Mouse (Mus musculus): ENCODE data around the gene Syt11. TPM values are rescaled to one million over a fixed set of nuclear protein-coding genes. Genes with fewer than 3 reads are reported as not detected.
A peak's percentile ranks its signal among the peaks of the same experiment; 100 is the strongest.

Gene Syt11
- total and polyA plus RNA-seq, 2 experiments from 2014 or later = 150 to 243 TPM

DNA sequence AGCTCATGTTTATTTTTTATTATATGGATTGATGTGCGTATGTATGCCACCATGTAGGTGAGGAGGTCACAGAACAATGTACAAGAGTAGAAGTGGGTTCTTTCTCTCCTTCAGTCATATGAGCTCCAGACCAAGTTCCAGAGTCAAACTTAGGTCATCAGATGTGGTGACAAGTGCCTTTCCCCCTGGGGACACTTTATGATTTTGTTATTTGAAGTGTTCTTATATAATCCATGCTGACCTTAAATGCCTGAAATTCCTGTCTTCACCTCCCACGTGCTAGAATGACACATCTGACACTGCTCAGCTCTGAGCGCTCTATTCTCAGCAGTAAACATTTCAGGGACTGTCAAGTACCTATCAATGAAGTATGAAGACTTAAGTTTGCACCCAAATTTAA, 73.7 kb downstream of the Syt11 start:
- H3K27ac ChIP-seq (ENCODE audit: low read depth, low read length) = no peak overlapping the region
- DNase-seq (ENCODE audit: low spot score) (no peak), ATAC-seq (ENCODE audit: low FRiP score) (no peak)
- H3K9me3 ChIP-seq (ENCODE audit: low read length) = no peaks in the 10 kb centered on the region
- no peak overlapping the region for H3K4me3 ChIP-seq (ENCODE audit: low read depth, low read length)
- H3K36me3 ChIP-seq (ENCODE audit: insufficient read depth, low read length) = peaks cover 69% of the 10 kb centered on the region
- H3K27me3 ChIP-seq (ENCODE audit: insufficient read depth, low read length) = no peaks in the 10 kb centered on the region
- WGBS = 84% methylated on average over 3 of the region's 3 CpGs
- H3K4me2 ChIP-seq (ENCODE audit: low read depth, low read length, poor library complexity, severe bottlenecking) = no peak overlapping the region
- TF ChIP-seq CTCF (IDR thresholded peaks at IDR 0.05) = no peak
- H3K4me1 ChIP-seq (ENCODE audit: insufficient read depth, low read length) = no peaks in the 10 kb centered on the region
- H3K9ac ChIP-seq (replicated peaks; ENCODE audit: low read length, poor library complexity, severe bottlenecking) = no peak overlapping the region

DNA sequence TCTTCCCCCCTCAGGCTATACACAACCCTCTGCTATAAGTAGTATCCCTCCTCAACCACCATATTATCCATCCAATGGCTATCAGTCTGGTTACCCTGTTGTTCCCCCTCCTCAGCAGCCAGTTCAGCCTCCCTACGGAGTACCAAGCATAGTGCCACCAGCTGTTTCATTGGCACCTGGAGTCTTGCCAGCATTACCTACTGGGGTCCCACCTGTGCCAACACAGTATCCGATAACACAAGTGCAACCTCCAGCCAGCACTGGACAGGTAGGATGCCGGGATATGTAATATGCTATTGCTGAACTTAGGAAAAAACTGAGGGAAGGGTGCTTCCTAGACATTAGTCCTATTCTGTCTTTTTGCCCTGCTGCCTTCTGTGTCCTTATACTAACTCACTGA, 74.7 kb downstream of the Syt11 start:
- ATAC-seq (ENCODE audit: low FRiP score) (no peak), DNase-seq (ENCODE audit: low spot score) (no peak)
- H3K27me3 ChIP-seq (ENCODE audit: insufficient read depth, low read length) = no peaks in the 10 kb centered on the region
- no peak overlapping the region for H3K27ac ChIP-seq (ENCODE audit: low read depth, low read length)
- H3K9ac ChIP-seq (replicated peaks; ENCODE audit: low read length, poor library complexity, severe bottlenecking) = no peak overlapping the region
- no peaks in the 10 kb centered on the region for H3K4me1 ChIP-seq (ENCODE audit: insufficient read depth, low read length)
- H3K36me3 ChIP-seq (ENCODE audit: insufficient read depth, low read length) = peaks cover 76% of the 10 kb centered on the region
- H3K4me2 ChIP-seq (ENCODE audit: low read depth, low read length, poor library complexity, severe bottlenecking) = no peak overlapping the region
- no peak overlapping the region for H3K4me3 ChIP-seq (ENCODE audit: low read depth, low read length)
- no peaks in the 10 kb centered on the region for H3K9me3 ChIP-seq (ENCODE audit: low read length)
- TF ChIP-seq CTCF (IDR thresholded peaks at IDR 0.05) = no peak
- WGBS = 94% methylated on average over 3 of the region's 3 CpGs

DNA sequence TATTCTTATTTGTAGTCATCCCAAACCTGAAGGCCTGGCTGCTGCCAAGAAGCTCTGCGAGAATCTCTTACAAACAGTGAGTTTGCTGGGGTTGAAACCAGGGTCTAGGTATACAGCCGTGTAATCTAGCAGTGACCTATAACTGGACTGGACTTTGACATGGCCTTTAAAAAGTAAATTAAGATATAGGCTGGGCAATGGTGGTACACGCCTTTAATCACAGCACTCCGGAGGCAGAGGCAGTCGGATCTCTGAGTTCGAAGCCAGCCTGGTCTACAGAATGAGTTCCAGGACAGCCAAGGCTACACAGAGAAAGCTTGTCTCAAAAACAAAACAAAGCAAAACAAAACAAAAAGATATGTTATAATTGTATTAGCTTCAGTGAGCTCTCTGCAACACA, 76.1 kb downstream of the Syt11 start:
- ATAC-seq (ENCODE audit: low FRiP score) (no peak), DNase-seq (ENCODE audit: low spot score) (no peak)
- Histone ChIP-seq H3K27me3 (ENCODE audit: insufficient read depth, low read length) (no peaks in the 10 kb centered on the region), H3K9me3 (ENCODE audit: low read length) (no peaks in the 10 kb centered on the region), H3K4me3 (ENCODE audit: low read depth, low read length) (no peak overlapping the region), H3K27ac (ENCODE audit: low read depth, low read length) (no peak overlapping the region), H3K4me2 (ENCODE audit: low read depth, low read length, poor library complexity, severe bottlenecking) (no peak overlapping the region), H3K9ac (replicated peaks; ENCODE audit: low read length, poor library complexity, severe bottlenecking) (no peak overlapping the region), H3K36me3 (ENCODE audit: insufficient read depth, low read length) (peaks cover 77% of the 10 kb centered on the region), H3K4me1 (ENCODE audit: insufficient read depth, low read length) (no peaks in the 10 kb centered on the region)
- WGBS = 93% methylated on average over 6 of the region's 6 CpGs
- TF ChIP-seq CTCF (IDR thresholded peaks at IDR 0.05) = no peak

DNA sequence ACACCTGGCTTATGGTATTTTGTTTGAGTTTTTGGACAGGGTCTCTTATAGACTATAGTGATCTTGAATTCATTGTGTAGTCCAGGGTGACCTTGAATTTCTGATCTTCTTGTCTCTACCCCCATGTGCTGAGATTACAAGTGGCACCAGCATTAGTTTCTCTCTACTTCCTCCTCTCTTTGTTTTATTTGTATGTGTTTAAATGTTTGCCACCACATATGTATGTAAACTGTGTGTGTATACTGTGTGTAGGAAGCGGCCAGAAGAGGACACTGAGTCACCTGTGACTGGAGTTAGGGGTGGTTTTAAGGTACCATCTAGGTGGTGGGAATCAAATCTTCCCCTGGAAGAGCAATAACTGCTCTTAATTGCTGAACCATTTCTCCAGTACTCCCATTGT, 76.9 kb downstream of the Syt11 start:
- no peaks in the 10 kb centered on the region for H3K4me1 ChIP-seq (ENCODE audit: insufficient read depth, low read length)
- WGBS = 97% methylated on average over 1 of the region's 1 CpGs

DNA sequence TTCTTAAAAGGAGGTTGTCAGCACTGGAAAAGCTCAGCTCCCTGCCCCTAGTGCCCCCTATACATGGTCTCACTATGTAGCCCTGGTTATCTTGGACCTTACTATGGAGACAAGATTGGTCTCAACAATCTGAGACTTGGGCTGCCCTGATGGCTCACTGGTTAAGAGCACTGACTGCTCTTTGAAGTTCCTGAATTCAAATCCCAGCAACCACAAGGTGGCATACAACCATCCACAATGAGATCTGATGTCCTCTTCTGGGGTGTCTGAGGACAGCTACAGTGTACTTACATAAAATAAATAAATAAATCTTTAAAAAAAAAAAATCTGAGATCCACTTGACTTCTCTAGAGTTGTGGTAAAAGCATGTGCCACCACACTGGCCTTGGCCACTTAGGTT, 79.4 kb downstream of the Syt11 start:
- Histone ChIP-seq H3K27me3 (ENCODE audit: insufficient read depth, low read length) (no peaks in the 10 kb centered on the region), H3K36me3 (ENCODE audit: insufficient read depth, low read length) (peaks cover 74% of the 10 kb centered on the region), H3K9ac (replicated peaks; ENCODE audit: low read length, poor library complexity, severe bottlenecking) (no peak overlapping the region), H3K9me3 (ENCODE audit: low read length) (no peaks in the 10 kb centered on the region), H3K4me3 (ENCODE audit: low read depth, low read length) (no peak overlapping the region), H3K27ac (ENCODE audit: low read depth, low read length) (no peak overlapping the region), H3K4me1 (ENCODE audit: insufficient read depth, low read length) (no peaks in the 10 kb centered on the region), H3K4me2 (ENCODE audit: low read depth, low read length, poor library complexity, severe bottlenecking) (no peak overlapping the region)
- DNase-seq (ENCODE audit: low spot score) = no peak
- ATAC-seq (ENCODE audit: low FRiP score) = no peak
- TF ChIP-seq CTCF (IDR thresholded peaks at IDR 0.05) = peak; percentile 33; the same call in 1 of the 2 replicates

More for the DNA sequence above, 76.9 kb downstream of the Syt11 start:
- DNase-seq (ENCODE audit: low spot score) = no peak
- TF ChIP-seq CTCF (IDR thresholded peaks at IDR 0.05) = no peak
- Histone ChIP-seq H3K4me2 (ENCODE audit: low read depth, low read length, poor library complexity, severe bottlenecking) (no peak overlapping the region), H3K27ac (ENCODE audit: low read depth, low read length) (no peak overlapping the region), H3K9ac (replicated peaks; ENCODE audit: low read length, poor library complexity, severe bottlenecking) (no peak overlapping the region), H3K4me3 (ENCODE audit: low read depth, low read length) (no peak overlapping the region), H3K36me3 (ENCODE audit: insufficient read depth, low read length) (peaks cover 77% of the 10 kb centered on the region), H3K9me3 (ENCODE audit: low read length) (no peaks in the 10 kb centered on the region), H3K27me3 (ENCODE audit: insufficient read depth, low read length) (no peaks in the 10 kb centered on the region)
- no peak for ATAC-seq (ENCODE audit: low FRiP score)

Other genes starting within 250 kb of the Syt11 start
- gene Mex3a, start 242.8 kb downstream of the Syt11 start, total RNA-seq (2014; rRNA removed) = 56.9 and 58.2 TPM in 2 replicates
- 15.4 and 16.1 TPM in 2 replicates for gene Mex3a, start 242.8 kb downstream of the Syt11 start, polyA plus RNA-seq (2015; fragmentation: Nextera tagmentation; extraction: Ambion mirVana)
- 0.60 TPM in 1 of 2 replicates, not detected in the other for gene Rab25, start 226.9 kb downstream of the Syt11 start, total RNA-seq (2014; rRNA removed)
- 0.46 TPM in 1 of 2 replicates, not detected in the other for gene Rab25, start 226.9 kb downstream of the Syt11 start, polyA plus RNA-seq (2015; fragmentation: Nextera tagmentation; extraction: Ambion mirVana)
- 46.7 and 66.0 TPM in 2 replicates for gene Lamtor2, start 222.1 kb downstream of the Syt11 start, total RNA-seq (2014; rRNA removed)
- 187 and 205 TPM in 2 replicates for gene Lamtor2, start 222.1 kb downstream of the Syt11 start, polyA plus RNA-seq (2015; fragmentation: Nextera tagmentation; extraction: Ambion mirVana)
- gene Ubqln4, start 221.4 kb downstream of the Syt11 start, total RNA-seq (2014; rRNA removed) = 103 and 120 TPM in 2 replicates
- gene Ubqln4, start 221.4 kb downstream of the Syt11 start, polyA plus RNA-seq (2015; fragmentation: Nextera tagmentation; extraction: Ambion mirVana) = 29.7 and 30.4 TPM in 2 replicates
- gene Ssr2, start 199.3 kb downstream of the Syt11 start, total RNA-seq (2014; rRNA removed) = 236 and 250 TPM in 2 replicates
- gene Ssr2, start 199.3 kb downstream of the Syt11 start, polyA plus RNA-seq (2015; fragmentation: Nextera tagmentation; extraction: Ambion mirVana) = 196 and 210 TPM in 2 replicates
- 59.6 and 80.3 TPM in 2 replicates for gene Arhgef2, start 169.2 kb downstream of the Syt11 start, total RNA-seq (2014; rRNA removed)
- 38.9 and 46.8 TPM in 2 replicates for gene Arhgef2, start 169.2 kb downstream of the Syt11 start, polyA plus RNA-seq (2015; fragmentation: Nextera tagmentation; extraction: Ambion mirVana)
- gene Rxfp4, start 122.0 kb downstream of the Syt11 start, total RNA-seq (2014; rRNA removed) = 0.42 TPM in 1 of 2 replicates, not detected in the other
- not detected in 2 replicates for gene Rxfp4, start 122.0 kb downstream of the Syt11 start, polyA plus RNA-seq (2015; fragmentation: Nextera tagmentation; extraction: Ambion mirVana)
- gene Khdc4, start 89.4 kb downstream of the Syt11 start, total RNA-seq (2014; rRNA removed) = 71.8 and 96.5 TPM in 2 replicates
- gene Khdc4, start 89.4 kb downstream of the Syt11 start, polyA plus RNA-seq (2015; fragmentation: Nextera tagmentation; extraction: Ambion mirVana) = 66.8 and 70.5 TPM in 2 replicates
- gene Rit1, start 58.3 kb downstream of the Syt11 start, total RNA-seq (2014; rRNA removed) = 78.1 and 88.3 TPM in 2 replicates
- 73.5 and 81.3 TPM in 2 replicates for gene Rit1, start 58.3 kb downstream of the Syt11 start, polyA plus RNA-seq (2015; fragmentation: Nextera tagmentation; extraction: Ambion mirVana)
- 41.9 and 44.7 TPM in 2 replicates for gene Gon4l, start 60.1 kb upstream of the Syt11 start, total RNA-seq (2014; rRNA removed)
- 8.2 and 9.6 TPM in 2 replicates for gene Gon4l, start 60.1 kb upstream of the Syt11 start, polyA plus RNA-seq (2015; fragmentation: Nextera tagmentation; extraction: Ambion mirVana)
- 39.6 and 52.1 TPM in 2 replicates for gene Msto1, start 138.8 kb upstream of the Syt11 start, total RNA-seq (2014; rRNA removed)
- gene Msto1, start 138.8 kb upstream of the Syt11 start, polyA plus RNA-seq (2015; fragmentation: Nextera tagmentation; extraction: Ambion mirVana) = 46.3 and 50.8 TPM in 2 replicates
- 25.0 and 29.7 TPM in 2 replicates for gene Ash1l, start 175.5 kb upstream of the Syt11 start, total RNA-seq (2014; rRNA removed)
- gene Ash1l, start 175.5 kb upstream of the Syt11 start, polyA plus RNA-seq (2015; fragmentation: Nextera tagmentation; extraction: Ambion mirVana) = 12.2 and 15.8 TPM in 2 replicates
- gene Dap3, start 176.0 kb upstream of the Syt11 start, total RNA-seq (2014; rRNA removed) = 53.5 and 62.3 TPM in 2 replicates
- 108 and 111 TPM in 2 replicates for gene Dap3, start 176.0 kb upstream of the Syt11 start, polyA plus RNA-seq (2015; fragmentation: Nextera tagmentation; extraction: Ambion mirVana)